Mouse (Mus musculus) brain, embryonic 14.5 days (tissue): ENCODE measurements around the gene Esrra. TPM values are rescaled to one million over a fixed set of nuclear protein-coding genes. Genes with fewer than 3 reads are reported as not detected.
"Not testable (repeated sequence)": the region's sequence is repeated elsewhere in the genome, so short reads cannot be mapped to it uniquely, and the experiment has no call there.

Experiments
- DNase-seq: peaks from one replicate; pipeline ENCODE4 v3.0.0-alpha.2; 2011; ENCODE audit warnings: low read depth
- CTCF ChIP-seq: fragments of 200-500 bp; IDR thresholded peaks from 2 replicates; pipeline ENCODE4 v1.5.1; 2012; ENCODE audit warnings: inconsistent platforms, mild to moderate bottlenecking, moderate library complexity, borderline replicate concordance; ENCODE audit not compliant: insufficient read depth, insufficient read length; ENCODE audit errors: extremely low read depth
- POLR2A ChIP-seq: fragments of 200-500 bp; IDR thresholded peaks from 2 replicates; pipeline ENCODE4 v1.6.1; 2012; ENCODE audit warnings: mild to moderate bottlenecking, inconsistent platforms, borderline replicate concordance; ENCODE audit not compliant: poor library complexity, insufficient read depth, insufficient read length, severe bottlenecking; ENCODE audit errors: extremely low read depth
- polyA plus RNA-seq: library from polyadenylated mRNA; depleted of rRNA; stranded (reverse); fragments of >200 nt; gene quantifications from 2 replicates; pipeline ENCODE4 v1.2.3, GENCODE M21; 2012

Esrra gene
- polyA plus RNA-seq, 1 experiment: 35.5 TPM

DNA sequence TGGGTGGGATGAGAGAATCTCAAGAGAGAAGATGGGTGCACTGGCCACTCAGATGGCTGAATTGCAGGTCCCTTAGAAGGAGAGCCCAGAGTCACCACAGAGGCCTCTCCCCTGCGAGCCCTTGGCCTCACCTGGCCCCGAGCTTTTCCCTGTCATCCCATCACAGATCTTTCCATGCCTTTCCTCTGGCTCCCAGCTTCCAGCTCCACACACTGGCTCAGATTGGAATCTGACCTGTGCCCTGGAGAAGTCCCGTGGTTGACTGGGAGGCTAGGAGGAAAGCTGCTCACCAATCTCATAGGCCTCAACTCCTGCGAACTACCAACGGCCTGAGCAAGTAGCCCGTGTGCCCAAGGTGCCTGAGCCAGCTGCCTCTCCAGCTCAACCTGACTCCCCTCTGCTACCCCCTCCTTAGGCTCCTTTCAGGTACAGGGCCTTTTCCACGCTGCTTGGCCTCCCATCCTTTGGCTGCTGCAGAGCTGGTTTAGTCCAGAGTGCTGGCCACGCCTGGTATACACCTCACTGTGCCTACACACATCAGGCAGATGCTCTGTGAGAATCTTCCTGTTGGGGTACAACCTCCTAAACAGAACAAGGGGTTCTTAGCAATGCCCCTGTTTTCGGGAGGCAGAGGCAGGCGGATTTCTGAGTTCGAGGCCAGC, 16.0 kb downstream of the Esrra start:
- DNase-seq: no peak
- TF ChIP-seq CTCF (no peak), POLR2A (no peak)

DNA sequence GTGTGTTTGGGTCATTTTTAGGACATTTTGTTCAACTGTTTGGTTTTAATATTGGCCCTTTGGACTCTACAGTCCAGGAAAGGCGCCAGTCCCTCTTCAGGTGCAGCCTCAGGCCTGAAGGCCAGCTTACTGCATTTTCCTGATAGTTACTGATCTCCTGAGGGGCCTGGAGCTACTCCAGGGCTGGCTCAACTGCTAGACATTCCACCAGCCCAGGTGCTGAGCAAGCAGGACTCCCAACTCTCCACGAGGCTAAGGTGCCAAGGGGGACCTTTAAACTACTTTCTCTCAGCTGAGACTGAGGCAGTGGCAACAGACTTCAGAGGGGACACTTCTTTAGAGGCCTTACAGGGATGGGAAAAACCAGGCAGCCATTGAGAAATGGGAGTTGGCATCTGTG, 16.8 kb downstream of the Esrra start:
- no peak for DNase-seq
- no peak for TF ChIP-seq CTCF
- no peak for TF ChIP-seq POLR2A

DNA sequence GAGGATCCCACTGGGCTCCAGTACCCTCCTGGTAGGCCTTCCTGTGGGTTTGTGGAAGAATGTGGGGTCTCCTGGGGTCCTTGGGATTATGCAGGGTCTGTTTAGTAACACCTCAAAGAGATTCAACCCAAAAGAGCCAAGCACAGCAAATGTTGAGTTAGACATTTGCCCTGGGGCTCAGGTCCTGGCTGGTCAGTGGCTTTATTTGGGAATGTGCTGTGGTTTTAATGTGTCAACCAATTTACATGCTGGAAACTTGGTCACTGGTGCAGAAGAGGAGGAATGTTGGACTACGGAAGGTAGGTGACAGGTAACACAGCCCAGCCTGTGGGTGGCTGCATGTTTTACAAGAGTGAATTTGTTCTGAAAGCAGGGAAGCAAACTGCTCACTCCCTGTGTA, 18.6 kb downstream of the Esrra start:
- TF ChIP-seq POLR2A (no peak), CTCF (no peak)

DNA sequence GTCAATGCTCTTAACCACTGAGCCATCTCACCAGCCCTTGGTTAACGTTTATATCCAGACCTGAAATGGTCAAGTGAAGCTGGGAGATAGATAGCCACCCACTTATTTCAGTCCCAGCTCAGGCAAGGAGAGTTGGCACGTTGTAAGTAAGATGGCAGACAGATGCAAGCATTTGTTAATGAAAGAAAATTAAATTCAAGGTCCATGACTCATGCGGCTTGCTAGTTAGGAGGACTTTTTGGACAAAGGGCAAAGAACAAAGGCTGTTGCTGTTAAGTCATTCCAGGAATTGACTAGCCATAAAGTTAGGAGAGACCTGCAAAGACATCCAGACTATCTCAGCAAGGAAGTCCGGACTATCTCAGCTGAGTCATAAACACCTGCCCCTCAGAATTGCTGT, 22.0 kb downstream of the Esrra start:
- no peak for DNase-seq
- TF ChIP-seq CTCF: no peak

More for the DNA sequence above, 18.6 kb downstream of the Esrra start:
- DNase-seq: no peak

DNA sequence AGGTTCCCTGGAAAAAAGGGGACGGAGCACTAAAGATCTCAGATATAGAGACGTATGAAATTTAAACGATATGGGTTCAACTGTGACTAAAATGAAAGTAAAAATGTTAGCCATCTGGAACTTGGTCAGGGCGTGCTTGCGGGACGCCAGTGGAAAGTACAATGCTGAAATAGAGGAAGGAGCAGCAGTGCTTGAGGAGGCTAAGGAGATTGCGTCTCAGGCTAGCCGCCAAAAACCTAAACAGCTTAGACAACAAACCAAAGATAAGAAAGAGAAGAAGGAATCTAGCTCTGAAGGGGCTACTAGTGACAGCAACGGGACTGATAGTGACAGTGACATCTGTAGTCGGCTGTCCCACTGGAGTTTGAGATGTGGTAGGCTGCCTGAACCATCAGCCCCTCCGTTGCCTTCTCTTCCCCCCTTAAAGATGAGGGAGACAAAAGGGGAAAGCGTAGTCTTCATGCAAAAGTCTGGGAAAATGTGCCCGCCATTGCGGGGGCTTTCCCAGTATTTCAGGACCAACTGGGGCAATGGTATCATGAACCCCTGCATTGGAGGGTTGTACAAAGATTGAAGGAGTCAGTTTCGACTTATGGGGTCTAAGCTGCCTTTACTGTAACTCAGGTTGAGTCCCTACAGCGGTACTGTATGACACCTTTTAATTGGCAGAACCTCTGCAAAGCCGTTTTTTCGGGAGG, 25.9 kb downstream of the Esrra start:
- not testable (repeated sequence) for DNase-seq

DNA sequence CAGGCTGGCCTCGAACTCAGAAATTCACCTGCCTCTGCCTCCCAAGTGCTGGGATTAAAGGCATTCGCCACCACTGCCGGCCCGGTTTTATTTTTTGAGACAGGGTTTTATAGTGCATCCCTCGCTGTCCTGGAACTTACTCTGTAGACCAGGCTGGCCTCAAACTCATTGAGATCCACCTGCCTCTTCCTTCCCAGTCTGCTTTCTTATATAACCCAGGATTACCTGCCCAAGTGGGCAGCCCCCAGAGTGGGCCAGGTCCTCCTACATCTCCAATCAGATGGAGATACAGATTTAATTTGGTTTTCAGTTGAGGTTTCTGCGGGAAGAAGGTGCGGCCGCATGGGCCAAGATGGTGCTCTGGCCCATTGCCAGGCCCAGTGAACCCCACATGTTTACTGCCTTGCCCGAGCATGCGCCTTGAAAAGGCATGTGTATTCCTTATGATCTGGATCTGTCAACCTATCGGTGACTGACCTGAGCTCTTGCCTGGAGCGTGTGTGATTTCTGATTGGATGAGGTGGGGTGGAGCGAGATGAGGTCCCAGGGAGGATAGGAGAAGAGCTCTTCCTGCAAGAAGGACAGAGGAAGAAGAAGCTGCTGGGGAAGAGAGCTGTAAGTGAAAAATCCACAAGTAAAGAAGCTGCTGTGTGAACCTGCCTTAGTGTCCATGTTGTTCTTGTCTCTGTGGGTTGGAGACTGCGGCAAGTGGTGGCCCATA, 27.7 kb downstream of the Esrra start:
- TF ChIP-seq POLR2A (no peak), CTCF (no peak)
- no peak for DNase-seq

DNA sequence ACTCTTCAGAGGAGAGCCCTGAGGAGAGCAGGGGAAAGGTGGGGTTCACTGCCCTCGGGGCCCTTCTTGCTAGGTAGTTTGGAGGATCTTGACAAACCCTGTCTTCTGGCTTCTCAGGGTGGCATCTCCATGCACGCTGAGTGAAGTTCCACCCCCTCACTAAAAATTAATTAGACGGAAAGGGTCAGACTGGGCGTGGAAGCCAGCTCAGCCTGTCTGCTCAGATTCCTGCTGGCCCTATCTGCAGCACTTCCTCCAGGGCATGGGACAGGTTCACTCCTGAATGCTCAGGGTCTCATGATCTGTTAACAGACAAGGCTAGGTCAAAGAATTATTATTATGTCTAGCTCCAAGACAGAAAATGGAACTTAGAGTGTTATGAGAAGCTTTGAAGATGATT, 29.1 kb downstream of the Esrra start:
- DNase-seq: no peak

DNA sequence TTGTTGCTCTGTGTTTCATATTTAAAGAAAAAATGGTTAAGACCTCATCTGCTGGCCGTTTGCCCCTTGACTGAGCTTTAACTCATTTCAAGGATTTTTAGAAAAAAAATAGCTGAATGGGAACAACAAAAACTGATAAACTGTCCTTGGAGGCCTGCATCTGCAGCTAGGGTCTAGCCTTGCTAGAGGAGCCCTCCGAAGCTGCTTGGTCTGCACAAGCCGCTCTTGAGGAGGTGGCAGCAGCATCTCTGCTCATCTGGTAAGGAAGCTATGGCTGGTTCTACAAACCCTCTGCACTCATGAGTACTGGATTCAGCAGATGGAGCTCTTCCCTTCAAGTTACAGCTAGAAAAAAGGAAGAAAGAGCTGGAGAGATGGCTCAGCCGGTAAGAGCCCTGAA, 43.6 kb downstream of the Esrra start:
- DNase-seq: no peak
- TF ChIP-seq POLR2A (no peak), CTCF (no peak)

More for the DNA sequence above, 29.1 kb downstream of the Esrra start:
- TF ChIP-seq POLR2A (no peak), CTCF (no peak)

DNA sequence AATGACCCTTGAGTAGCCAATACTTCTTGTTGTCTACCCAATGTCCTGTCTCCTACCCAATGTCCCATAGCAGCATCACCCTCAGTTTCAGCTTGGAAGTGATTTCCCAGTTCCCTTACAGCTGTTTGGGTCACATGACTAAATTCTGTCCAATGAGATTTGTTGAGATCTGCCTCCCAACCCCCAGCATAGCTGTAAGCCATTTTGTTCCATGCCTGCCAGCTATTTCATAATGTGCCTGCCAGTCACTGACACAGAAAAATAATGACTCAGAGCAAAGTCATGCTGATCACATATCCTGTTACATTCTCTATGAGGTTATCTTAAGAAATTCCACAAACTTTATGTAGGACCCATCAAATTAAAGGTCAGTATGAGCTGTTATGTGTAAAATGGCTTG, 44.8 kb downstream of the Esrra start:
- no peak for DNase-seq
- no peak for TF ChIP-seq CTCF
- no peak for TF ChIP-seq POLR2A

DNA sequence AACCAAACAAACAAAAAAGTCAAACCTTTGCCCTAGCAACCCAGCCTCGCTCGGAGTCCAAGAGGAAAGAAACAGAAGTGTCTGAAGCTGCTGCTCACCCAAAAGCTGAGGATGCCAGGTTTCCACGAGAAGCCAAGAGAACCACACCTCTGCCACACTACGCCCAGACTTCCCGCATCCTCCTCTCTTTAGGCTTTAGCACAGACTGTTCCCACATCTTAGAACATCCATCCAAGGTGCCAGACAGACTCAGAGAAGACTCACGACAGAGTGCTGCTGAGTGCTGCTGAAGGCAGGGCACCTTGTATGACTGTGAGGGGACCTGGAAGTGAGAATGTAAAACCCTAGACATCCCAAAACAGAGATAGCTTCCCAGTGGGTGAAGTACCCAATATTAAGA, 45.8 kb downstream of the Esrra start:
- TF ChIP-seq POLR2A: no peak
- no peak for TF ChIP-seq CTCF
- no peak for DNase-seq

DNA sequence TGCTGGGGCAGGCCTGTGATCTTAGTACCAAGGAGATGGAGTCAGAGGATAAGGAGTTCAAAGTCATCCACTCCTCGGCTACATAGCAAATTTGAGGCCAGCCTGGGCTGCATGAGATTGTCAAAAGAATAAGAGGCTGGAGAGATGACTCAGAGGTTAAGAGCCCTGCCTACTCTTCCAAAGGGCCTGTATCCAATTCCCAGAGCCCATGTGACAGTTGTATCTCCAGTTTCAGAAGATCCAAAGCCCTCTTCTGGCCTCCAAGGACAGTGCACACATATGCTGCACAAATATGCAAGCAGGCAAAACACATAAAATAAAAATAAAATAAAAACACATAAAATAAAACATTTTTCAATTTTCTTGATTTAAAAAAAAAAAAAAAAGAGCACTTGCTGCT, 47.4 kb downstream of the Esrra start:
- DNase-seq: no peak
- TF ChIP-seq CTCF (no peak), POLR2A (no peak)

DNA sequence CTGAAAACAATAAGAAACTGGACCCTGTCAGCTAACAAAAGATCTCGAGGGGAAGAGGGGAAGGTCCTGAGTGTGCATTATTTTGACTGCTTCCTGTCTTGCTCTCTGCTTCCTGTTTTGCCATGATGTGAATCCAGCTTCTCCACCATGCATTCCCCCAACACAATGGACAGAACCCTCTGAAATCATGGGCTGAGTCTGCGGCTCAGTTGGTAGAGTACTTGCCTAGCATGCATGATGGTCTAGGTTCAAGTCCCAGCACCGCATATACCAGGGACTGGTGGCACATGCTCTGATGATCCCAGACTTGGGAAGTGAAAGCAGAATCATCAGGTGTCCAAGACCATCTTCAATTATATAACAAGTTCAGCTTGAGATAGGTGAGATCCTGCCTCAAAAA, 48.9 kb downstream of the Esrra start:
- TF ChIP-seq POLR2A (no peak), CTCF (no peak)
- DNase-seq: no peak

DNA sequence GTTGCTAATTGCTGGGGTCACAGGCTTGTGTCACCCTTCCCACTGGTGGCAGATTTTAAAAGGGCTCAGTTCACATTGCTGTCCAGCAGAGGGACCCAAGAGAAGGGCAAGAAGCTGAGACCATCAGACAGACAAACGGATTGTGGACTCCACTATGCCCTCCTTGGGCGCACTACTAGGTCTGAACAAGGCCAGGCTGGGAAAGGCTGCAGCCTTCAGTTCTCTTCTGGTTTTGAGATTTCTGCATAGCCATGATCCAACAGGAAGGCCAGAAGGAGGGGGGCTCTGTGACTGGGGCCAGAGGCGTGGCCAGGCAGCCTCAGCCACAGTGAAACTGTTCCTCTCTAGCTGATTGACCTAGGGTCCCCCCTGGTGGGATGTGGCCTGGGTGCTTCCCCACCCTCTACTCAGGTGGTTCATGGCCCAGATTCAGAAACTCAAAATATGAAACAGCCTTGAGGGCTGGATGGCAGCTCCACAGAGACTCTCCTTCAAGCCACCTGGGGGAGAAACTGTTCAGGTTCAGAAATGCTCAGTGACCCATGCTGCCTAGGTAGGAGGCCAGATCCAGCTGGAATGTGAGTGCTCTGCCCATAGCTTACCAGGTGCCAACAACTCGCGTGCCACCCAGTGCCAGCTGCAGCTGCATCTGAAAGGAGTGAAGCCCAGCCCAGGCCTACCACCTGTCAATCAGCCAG, 49.9 kb downstream of the Esrra start:
- no peak for DNase-seq
- peak; percentile 47; the same call in 1 of the 2 replicates for TF ChIP-seq CTCF
- TF ChIP-seq POLR2A: no peak
